Mouse (Mus musculus) midbrain, embryonic 15.5 days (tissue): ENCODE results near the gene Smarcd2. TPM values are rescaled to one million over a fixed set of nuclear protein-coding genes. Genes with fewer than 3 reads are reported as not detected.
"Not testable (repeated sequence)": the region's sequence is repeated elsewhere in the genome, so short reads cannot be mapped to it uniquely, and the experiment has no call there.

Experiments
- ATAC-seq: fragments of 200-750 bp; cut with Nextera tagmentation; replicated peaks from 2 replicates; pipeline ENCODE4 v1.8.0; 2017; ENCODE audit warnings: moderate TSS enrichment
- H3K27ac ChIP-seq: fragments of 300-500 bp; sonication (generic); 2 replicates; pipeline ENCODE4 v1.5.1; 2015; ENCODE audit warnings: mild to moderate bottlenecking, inconsistent platforms
- H3K27me3 ChIP-seq: fragments of 300-500 bp; sonication (generic); replicated peaks from 2 replicates; pipeline ENCODE4 v1.6.1; 2015; ENCODE audit warnings: inconsistent platforms
- H3K36me3 ChIP-seq: fragments of 300-500 bp; sonication (generic); replicated peaks from 2 replicates; pipeline ENCODE4 v1.6.1; 2015; ENCODE audit warnings: inconsistent platforms
- H3K4me1 ChIP-seq: fragments of 300-500 bp; sonication (generic); 2 replicates; pipeline ENCODE4 v1.6.1; 2015; ENCODE audit warnings: inconsistent platforms
- H3K4me2 ChIP-seq: fragments of 300-500 bp; sonication (generic); 2 replicates; pipeline ENCODE4 v1.6.1; 2015; ENCODE audit warnings: inconsistent platforms, mild to moderate bottlenecking, moderate library complexity
- H3K4me3 ChIP-seq: fragments of 300-500 bp; sonication (generic); 2 replicates; pipeline ENCODE4 v1.5.1; 2015; ENCODE audit warnings: mild to moderate bottlenecking, inconsistent platforms
- H3K9ac ChIP-seq: fragments of 300-500 bp; sonication (generic); 2 replicates; pipeline ENCODE4 v1.6.1; 2015; ENCODE audit warnings: mild to moderate bottlenecking, inconsistent platforms
- H3K9me3 ChIP-seq: fragments of 300-500 bp; sonication (generic); 2 replicates; pipeline ENCODE4 v1.6.1; 2016; ENCODE audit warnings: inconsistent platforms
- WGBS: fragments of 180-500 bp; shearing (Covaris S2); methylation state at CpG from one replicate; pipeline ENCODE4 v1.1.7; 2015; ENCODE audit warnings: mixed read lengths; 5-methylcytosine and 5-hydroxymethylcytosine counted together
- polyA plus RNA-seq: library from polyadenylated mRNA; unstranded; fragments of >200 nt; fragmentation: Nextera tagmentation; extraction: Ambion mirVana; gene quantifications from 2 replicates; pipeline ENCODE4 v1.2.1, GENCODE M21; 2015

Gene Smarcd2
- polyA plus RNA-seq, 1 experiment from 2014 or later = 10.9 TPM

GRCm38 (mm10) chr11:106260826-106261450 is 11.8 kb downstream of the Smarcd2 start:
- ATAC-seq = no peak
- no peaks in the 10 kb centered on the region for H3K27me3 ChIP-seq
- H3K9ac ChIP-seq = no peak overlapping the region
- no peaks in the 10 kb centered on the region for H3K9me3 ChIP-seq
- H3K4me2 ChIP-seq = no peak overlapping the region
- H3K36me3 ChIP-seq = peaks cover 38% of the 10 kb centered on the region
- H3K4me1 ChIP-seq = peaks cover 14% of the 10 kb centered on the region
- H3K27ac ChIP-seq = no peak overlapping the region
- 83% methylated on average over 14 of the region's 14 CpGs for WGBS
- H3K4me3 ChIP-seq = no peak overlapping the region

GRCm38 (mm10) chr11:106256775-106257174 is 16.0 kb downstream of the Smarcd2 start:
- WGBS = 77% methylated on average over 5 of the region's 5 CpGs
- Histone ChIP-seq H3K9ac (peak overlapping the region; percentile 71), H3K4me3 (peak overlapping the region; percentile 70), H3K4me1 (peaks cover 23% of the 10 kb centered on the region), H3K36me3 (peaks cover 20% of the 10 kb centered on the region; the same call in 1 of the 2 replicates), H3K27ac (no peak overlapping the region), H3K4me2 (peak overlapping the region; percentile 89), H3K27me3 (no peaks in the 10 kb centered on the region), H3K9me3 (no peaks in the 10 kb centered on the region)
- ATAC-seq = no peak

- Histone ChIP-seq H3K27ac (peak within 1 kb of the TSS; percentile 84), H3K4me2 (peak within 1 kb of the TSS; percentile 89), H3K27me3 (no peaks in the 10 kb centered on the region), H3K4me3 (peak within 1 kb of the TSS; percentile 70), H3K36me3 (peaks cover 25% of the 10 kb centered on the region), H3K9me3 (no peaks in the 10 kb centered on the region), H3K4me1 (peaks cover 23% of the 10 kb centered on the region), H3K9ac (peak within 1 kb of the TSS; percentile 71)
- ATAC-seq = peak; percentile 94
- 0% methylated on average over 42 of the region's 42 CpGs for WGBS
These were observed 16.9 kb downstream of the Smarcd2 start, which contains the start of the genes Ftsj3 and Psmc5 for GRCm38 (mm10) chr11:106255685-106256451. TSS of gene Ftsj3 (minus strand) at chr11:106256079. TSS of gene Psmc5 (plus strand) at chr11:106256154.

GRCm38 (mm10) chr11:106255174-106255573 is 17.6 kb downstream of the Smarcd2 start:
- Histone ChIP-seq H3K36me3 (peaks cover 32% of the 10 kb centered on the region), H3K4me1 (peaks cover 23% of the 10 kb centered on the region), H3K4me3 (peak overlapping the region; percentile 70), H3K27me3 (no peaks in the 10 kb centered on the region), H3K4me2 (peak overlapping the region; percentile 89), H3K27ac (0 out of 2 replicates have a peak overlapping the region, but pooled peaks have one; percentile 2), H3K9ac (peak overlapping the region; percentile 42), H3K9me3 (no peaks in the 10 kb centered on the region)
- 4% methylated on average over 22 of the region's 22 CpGs for WGBS
- no peak; the same call in 1 of the 2 replicates for ATAC-seq

- Histone ChIP-seq H3K9me3 (no peaks in the 10 kb centered on the region), H3K9ac (peak overlapping the region; percentile 42; the same call in 1 of the 2 replicates), H3K4me2 (peak overlapping the region; percentile 89), H3K27me3 (no peaks in the 10 kb centered on the region), H3K4me3 (peak overlapping the region; percentile 70), H3K4me1 (peaks cover 23% of the 10 kb centered on the region), H3K36me3 (peaks cover 36% of the 10 kb centered on the region), H3K27ac (no peak overlapping the region)
- ATAC-seq = no peak
- WGBS = 25% methylated on average over 2 of the region's 2 CpGs
These were observed 18.0 kb downstream of the Smarcd2 start for GRCm38 (mm10) chr11:106254767-106255166.

- Histone ChIP-seq H3K4me1 (no peaks in the 10 kb centered on the region), H3K4me3 (no peak overlapping the region), H3K9me3 (no peaks in the 10 kb centered on the region; the same call in 1 of the 2 replicates), H3K4me2 (no peak overlapping the region), H3K27ac (no peak overlapping the region), H3K36me3 (peaks cover 80% of the 10 kb centered on the region), H3K27me3 (no peaks in the 10 kb centered on the region), H3K9ac (no peak overlapping the region)
- ATAC-seq = no peak
- WGBS = 90% methylated on average over 7 of the region's 7 CpGs
These were observed 23.4 kb downstream of the Smarcd2 start for GRCm38 (mm10) chr11:106249326-106249725.

- no peak overlapping the region for H3K4me3 ChIP-seq
- no peaks in the 10 kb centered on the region for H3K27me3 ChIP-seq
- 93% methylated on average over 1 of the region's 1 CpGs for WGBS
- no peaks in the 10 kb centered on the region; the same call in 1 of the 2 replicates for H3K9me3 ChIP-seq
- no peak overlapping the region for H3K9ac ChIP-seq
- H3K4me2 ChIP-seq = no peak overlapping the region
- no peaks in the 10 kb centered on the region for H3K4me1 ChIP-seq
- H3K27ac ChIP-seq = no peak overlapping the region
- H3K36me3 ChIP-seq = peaks cover 88% of the 10 kb centered on the region
- no peak for ATAC-seq
These were observed 25.9 kb downstream of the Smarcd2 start for GRCm38 (mm10) chr11:106246834-106247233.

GRCm38 (mm10) chr11:106233978-106234377 is 38.8 kb downstream of the Smarcd2 start:
- peaks cover 54% of the 10 kb centered on the region for H3K36me3 ChIP-seq
- not testable (repeated sequence) for H3K9ac ChIP-seq, ATAC-seq, H3K27me3 ChIP-seq, H3K4me3 ChIP-seq, H3K4me1 ChIP-seq, H3K27ac ChIP-seq, H3K9me3 ChIP-seq, H3K4me2 ChIP-seq
- WGBS = 85% methylated on average over 8 of the region's 8 CpGs

GRCm38 (mm10) chr11:106220603-106221002 is 52.2 kb downstream of the Smarcd2 start:
- Histone ChIP-seq H3K4me2 (no peak overlapping the region), H3K9me3 (no peaks in the 10 kb centered on the region), H3K36me3 (peaks cover 14% of the 10 kb centered on the region; the same call in 1 of the 2 replicates), H3K27me3 (no peaks in the 10 kb centered on the region), H3K4me1 (peaks cover 36% of the 10 kb centered on the region), H3K9ac (no peak overlapping the region), H3K4me3 (no peak overlapping the region), H3K27ac (no peak overlapping the region)
- 93% methylated on average over 3 of the region's 3 CpGs for WGBS
- ATAC-seq = no peak

GRCm38 (mm10) chr11:106216730-106217490 is 55.9 kb downstream of the Smarcd2 start, which contains the start of gene Ddx42:
TSS of gene Ddx42 (plus strand) at chr11:106216926.
- Histone ChIP-seq H3K27ac (peak within 1 kb of the TSS; percentile 96), H3K9me3 (no peaks in the 10 kb centered on the region), H3K4me1 (peaks cover 54% of the 10 kb centered on the region), H3K4me3 (peak within 1 kb of the TSS; percentile 92), H3K36me3 (peaks cover 8% of the 10 kb centered on the region; the same call in 1 of the 2 replicates), H3K4me2 (peak within 1 kb of the TSS; percentile 70), H3K27me3 (no peaks in the 10 kb centered on the region), H3K9ac (peak within 1 kb of the TSS; percentile 92)
- ATAC-seq = peak; percentile 96
- under 1% methylated on average over 70 of the region's 70 CpGs for WGBS

GRCm38 (mm10) chr11:106215927-106216729 is 56.6 kb downstream of the Smarcd2 start, which contains the start of gene Ccdc47:
TSS of gene Ccdc47 (minus strand) at chr11:106216344.
- peak within 1 kb of the TSS; percentile 70 for H3K4me2 ChIP-seq
- H3K27ac ChIP-seq = peak within 1 kb of the TSS; percentile 96
- H3K4me1 ChIP-seq = peaks cover 54% of the 10 kb centered on the region
- ATAC-seq = peak; percentile 98
- no peaks in the 10 kb centered on the region for H3K27me3 ChIP-seq
- H3K36me3 ChIP-seq = peaks cover 14% of the 10 kb centered on the region; the same call in 1 of the 2 replicates
- H3K9me3 ChIP-seq = no peaks in the 10 kb centered on the region
- peak within 1 kb of the TSS; percentile 92 for H3K4me3 ChIP-seq
- 0% methylated on average over 46 of the region's 46 CpGs for WGBS
- H3K9ac ChIP-seq = peak within 1 kb of the TSS; percentile 92
